Mouse (Mus musculus) myocyte (in vitro differentiated cells): ENCODE measurements at regions not wholly inside any gene's neighbourhood (a gene's known extent, or its start where the extent isn't known, plus 50 kb on each side); places are given as distances from the start of the nearest gene placed in this dataset.

Source experiments
- CEBPB ChIP-seq: IDR thresholded peaks from 2 replicates; pipeline ENCODE4 v1.6.1; 2011; ENCODE audit warnings: mild to moderate bottlenecking, moderate library complexity; ENCODE audit not compliant: poor library complexity, insufficient read depth, severe bottlenecking
- E2F4 ChIP-seq: IDR thresholded peaks from one replicate; pipeline ENCODE4 v1.6.1; 2011; ENCODE audit warnings: mild to moderate bottlenecking, control low read depth, moderate library complexity; ENCODE audit not compliant: insufficient read depth
- MAX ChIP-seq: IDR thresholded peaks from one replicate; pipeline ENCODE4 v1.6.1; 2011; ENCODE audit warnings: low read depth, mild to moderate bottlenecking, control low read depth
- MYOD1 ChIP-seq, 3 experiments: IDR thresholded peaks; one replicate each; pipeline ENCODE4 v1.6.1; 2011; ENCODE audit warnings: control low read depth in 2 of 3, low read depth in 2 of 3, mild to moderate bottlenecking in 2 of 3, moderate library complexity in 1 of 3; ENCODE audit not compliant: insufficient read length in 2 of 3, control insufficient read depth in 1 of 3
- MYOG ChIP-seq, 3 experiments: IDR thresholded peaks; one replicate each; pipeline ENCODE4 v1.6.1; 2011; ENCODE audit warnings: control low read depth in 2 of 3, low read depth in 2 of 3, mild to moderate bottlenecking in 2 of 3; ENCODE audit not compliant: insufficient read length in 2 of 3, control insufficient read depth in 1 of 3, insufficient read depth in 1 of 3
- POLR2A ChIP-seq: IDR thresholded peaks from one replicate; pipeline ENCODE4 v1.6.1; 2011; ENCODE audit warnings: low read depth, mild to moderate bottlenecking, control low read depth, moderate library complexity; ENCODE audit not compliant: insufficient read length
- TCF12 ChIP-seq: IDR thresholded peaks from one replicate; pipeline ENCODE4 v1.6.1; 2011; ENCODE audit warnings: mild to moderate bottlenecking, control low read depth; ENCODE audit not compliant: poor library complexity, insufficient read depth, severe bottlenecking
- USF1 ChIP-seq: IDR thresholded peaks from one replicate; pipeline ENCODE4 v1.6.1; 2011; ENCODE audit warnings: low read depth, mild to moderate bottlenecking, control low read depth, moderate library complexity

DNA sequence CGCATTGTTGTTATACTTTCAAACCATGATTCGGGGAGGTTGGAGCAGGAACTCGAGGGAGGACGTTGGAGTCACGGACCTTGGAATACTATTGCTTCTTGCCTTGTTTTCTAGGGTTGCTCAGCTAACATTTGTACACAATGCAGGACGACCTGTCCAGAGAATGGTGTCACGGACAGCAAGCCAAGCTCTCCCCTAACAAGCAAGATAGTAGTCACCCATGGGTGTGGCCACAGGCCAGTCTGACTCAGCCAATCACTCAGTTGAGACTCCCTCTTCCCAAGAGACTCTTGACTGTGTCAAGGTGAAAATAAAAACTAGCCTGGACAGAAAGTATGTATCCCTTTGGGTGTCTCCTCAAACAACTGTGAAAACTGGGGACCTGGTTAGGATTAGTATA is 291.2 kb upstream of the Tgfbr2 start:
- TF ChIP-seq POLR2A = no peak
- no peak for TF ChIP-seq USF1
- no peak for TF ChIP-seq CEBPB
- no peak for TF ChIP-seq MAX
- TF ChIP-seq TCF12 = no peak
- no peak for TF ChIP-seq E2F4
- TF ChIP-seq MYOG (IDR thresholded peaks at IDR 0.05; ENCODE audit: control insufficient read depth in 1 of 3, insufficient read depth in 1 of 3, insufficient read length in 2 of 3, low read depth in 2 of 3) = no peak
- TF ChIP-seq MYOD1 (IDR thresholded peaks at IDR 0.05; ENCODE audit: control insufficient read depth in 1 of 3, insufficient read length in 2 of 3, low read depth in 2 of 3) = no peak
